Mouse (Mus musculus) hematopoietic stem cell, adult 5-6 weeks (primary cell): ENCODE measurements around the gene Rcan2. TPM values are rescaled to one million over a fixed set of nuclear protein-coding genes. Genes with fewer than 3 reads are reported as not detected.
"Not testable (repeated sequence)": the region's sequence is repeated elsewhere in the genome, so short reads cannot be mapped to it uniquely, and the experiment has no call there.

ENCODE experiments used
- ATAC-seq, 2 experiments: fragments of 125-278 bp in 1 of 2; replicated peaks in 1 of 2; 2 replicates each; pipeline ENCODE4 v1.8.0; 2016 to 2017; ENCODE audit warnings: inconsistent platforms in 2 of 2, mild to moderate bottlenecking in 2 of 2, moderate number of reproducible peaks in 2 of 2, low read depth in 1 of 2, moderate TSS enrichment in 1 of 2; ENCODE audit not compliant: low FRiP score in 2 of 2, poor library complexity in 2 of 2, severe bottlenecking in 2 of 2, insufficient read depth in 1 of 2, low TSS enrichment in 1 of 2
- total RNA-seq: library from RNA; stranded (forward); fragments of 172-1452, 232-1000 nt; gene quantifications from 2 replicates; pipeline ENCODE4 v1.2.3, GENCODE M21; 2017

The Rcan2 gene
- total RNA-seq, 1 experiment from 2014 or later, result not detected

DNA sequence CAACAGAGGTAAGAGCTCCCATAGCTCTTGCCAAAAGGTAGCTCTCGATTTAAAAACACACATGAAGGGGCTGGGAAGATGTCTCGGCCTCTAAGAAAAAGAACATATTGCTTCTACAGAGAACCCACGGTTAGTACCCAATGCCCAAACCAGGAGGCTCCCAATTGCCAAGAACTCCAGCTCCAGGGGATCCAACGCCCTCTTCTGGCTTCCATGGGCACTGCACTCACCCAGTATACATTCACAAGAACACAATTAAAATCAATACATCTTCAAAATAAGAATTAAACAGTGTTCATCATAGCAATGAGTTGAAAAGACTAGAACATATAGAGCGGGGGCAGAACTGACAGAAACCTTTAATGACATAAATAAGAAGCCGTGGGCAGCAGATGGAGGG is 17.2 kb downstream of the Rcan2 start:
- no peak for ATAC-seq

DNA sequence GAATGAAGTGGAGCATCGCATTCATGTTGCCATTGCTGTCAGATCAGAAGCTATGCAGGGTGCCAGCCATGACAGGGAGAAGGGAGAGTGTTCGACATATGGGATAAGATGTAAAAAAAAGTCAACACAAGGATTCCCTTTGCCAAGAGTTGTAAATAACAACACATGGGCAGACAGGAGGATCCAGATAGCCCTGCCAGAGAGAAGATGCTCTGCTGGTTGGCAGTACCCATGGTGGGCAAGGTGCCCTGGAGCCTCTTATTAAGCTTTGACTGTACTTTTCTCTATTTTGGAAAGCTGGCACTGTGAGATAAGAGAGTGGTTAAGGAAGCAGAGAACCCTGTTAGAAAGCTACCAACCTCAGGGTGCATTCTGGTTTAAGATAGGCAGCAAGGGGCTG is 19.8 kb downstream of the Rcan2 start:
- ATAC-seq, result no peak

DNA sequence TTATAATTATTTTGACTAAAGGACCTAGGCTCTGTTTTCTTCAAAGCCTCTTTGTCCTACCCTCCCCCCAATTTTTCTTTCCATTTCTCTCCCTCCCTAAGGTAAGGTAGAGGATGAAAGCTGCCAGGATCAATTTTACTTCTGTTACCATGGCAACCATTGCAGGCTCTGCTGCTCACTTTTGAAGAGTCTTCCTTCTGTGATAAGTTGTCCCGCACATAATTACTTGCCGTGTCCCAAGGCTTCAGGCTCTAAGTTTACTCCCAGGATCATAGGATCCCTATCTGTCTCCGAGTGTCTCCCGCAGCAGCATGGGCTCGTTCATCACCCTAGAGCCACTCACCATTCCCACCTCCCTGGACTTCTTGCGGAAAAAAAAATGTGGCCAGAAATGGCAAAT is 21.1 kb downstream of the Rcan2 start:
- ATAC-seq, result no peak

DNA sequence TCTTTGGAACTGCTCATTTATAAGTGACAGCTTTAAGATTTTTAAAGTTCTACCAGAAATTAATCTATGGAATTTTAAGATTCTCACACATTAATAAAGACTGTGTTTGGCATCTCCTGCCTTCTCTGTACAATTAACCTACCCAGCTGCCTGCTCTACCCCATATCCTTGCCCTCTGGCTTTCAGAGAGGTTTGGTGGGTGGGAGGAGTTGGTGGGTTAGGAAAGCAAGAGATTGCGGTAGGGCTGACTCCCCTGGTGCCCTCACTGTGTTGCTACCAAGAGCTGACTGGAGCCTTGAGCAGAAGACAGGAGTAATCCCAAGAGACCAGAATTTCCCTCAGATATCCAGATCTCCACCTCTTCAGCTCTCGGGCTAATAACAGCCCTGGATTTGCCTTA is 21.5 kb downstream of the Rcan2 start:
- no peak for ATAC-seq

- no peak for ATAC-seq
Observed at GRCm38 (mm10) chr17:43824781-43825410, 23.7 kb downstream of the Rcan2 start.

GRCm38 (mm10) chr17:43825411-43825785 is 24.2 kb downstream of the Rcan2 start:
- not testable (repeated sequence) for ATAC-seq

- no peak for ATAC-seq
Observed at GRCm38 (mm10) chr17:43827261-43827660, 26.1 kb downstream of the Rcan2 start.

DNA sequence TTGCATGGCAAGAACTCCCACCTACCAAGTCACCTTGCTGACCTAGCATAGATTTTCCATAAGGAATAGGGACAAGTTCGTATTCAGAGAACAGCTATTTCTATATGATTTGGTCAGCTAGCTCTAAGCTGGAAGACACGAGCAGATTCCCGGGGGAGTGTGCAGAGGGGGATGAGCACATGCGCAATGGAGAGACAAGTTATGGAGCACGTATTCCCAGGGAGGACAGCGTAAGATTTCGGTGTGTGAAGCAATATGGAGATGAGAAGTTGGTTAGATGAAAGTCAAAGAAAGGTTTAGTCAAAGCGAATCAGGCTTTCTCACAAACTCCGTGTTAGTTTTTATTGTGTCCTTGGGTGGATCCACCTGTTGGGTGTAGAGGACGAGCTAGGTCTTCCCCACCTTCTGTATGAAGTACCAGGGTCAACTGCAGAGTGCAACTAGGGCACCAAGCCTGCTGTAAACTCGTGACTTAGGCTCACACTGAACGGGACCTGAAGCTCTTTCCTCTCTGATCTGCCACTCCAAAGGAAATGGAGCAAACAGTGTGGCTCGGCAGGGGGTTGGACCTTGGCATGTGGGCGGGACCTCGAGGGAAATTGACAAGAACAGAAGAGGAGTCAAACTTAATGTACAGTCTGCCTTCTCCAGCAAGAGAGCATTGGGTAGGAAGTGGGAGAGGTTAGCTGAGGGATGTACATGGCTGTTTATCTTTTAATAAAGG is 31.4 kb downstream of the Rcan2 start:
- ATAC-seq, result no peak

- no peak for ATAC-seq
Observed at GRCm38 (mm10) chr17:43840208-43840607, 39.1 kb downstream of the Rcan2 start.

DNA sequence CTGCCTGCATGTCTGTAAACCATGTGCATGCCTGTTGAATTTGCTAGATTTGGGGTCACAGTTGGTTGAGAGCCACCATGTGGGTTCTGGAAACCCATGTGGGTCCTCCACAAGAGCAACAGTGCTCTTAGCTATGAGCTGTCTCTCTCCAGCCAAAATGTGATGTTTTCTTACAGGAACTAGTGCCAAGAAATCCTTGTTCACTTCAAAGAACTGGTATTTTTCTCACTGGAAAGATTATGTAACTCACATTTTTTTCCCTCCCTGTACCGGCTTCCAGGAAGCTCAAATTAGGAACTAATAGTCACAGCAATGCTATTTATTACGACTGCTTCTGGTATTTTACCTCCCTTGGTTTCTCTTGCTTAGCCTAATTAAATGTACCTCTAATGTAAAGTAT is 45.6 kb downstream of the Rcan2 start:
- ATAC-seq, result no peak

DNA sequence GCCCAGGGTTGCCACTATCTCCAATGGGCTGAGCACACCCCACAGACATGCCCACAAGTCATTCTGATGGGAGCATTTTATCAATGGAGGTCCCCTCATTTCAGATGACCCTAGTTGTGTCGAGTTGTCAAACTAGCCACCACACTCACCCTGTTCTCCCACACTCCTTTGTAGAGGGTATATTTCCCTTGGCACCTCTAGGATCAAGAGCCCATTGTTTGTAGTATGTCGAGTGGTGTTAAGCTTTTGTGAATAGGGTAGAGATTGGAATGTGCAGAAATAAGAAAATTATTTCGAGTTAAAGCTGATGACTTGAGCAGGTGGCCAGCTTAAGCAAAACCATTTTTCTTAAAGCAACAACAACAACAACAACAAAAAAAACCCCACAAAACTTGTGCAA is 47.8 kb downstream of the Rcan2 start:
- no peak for ATAC-seq

DNA sequence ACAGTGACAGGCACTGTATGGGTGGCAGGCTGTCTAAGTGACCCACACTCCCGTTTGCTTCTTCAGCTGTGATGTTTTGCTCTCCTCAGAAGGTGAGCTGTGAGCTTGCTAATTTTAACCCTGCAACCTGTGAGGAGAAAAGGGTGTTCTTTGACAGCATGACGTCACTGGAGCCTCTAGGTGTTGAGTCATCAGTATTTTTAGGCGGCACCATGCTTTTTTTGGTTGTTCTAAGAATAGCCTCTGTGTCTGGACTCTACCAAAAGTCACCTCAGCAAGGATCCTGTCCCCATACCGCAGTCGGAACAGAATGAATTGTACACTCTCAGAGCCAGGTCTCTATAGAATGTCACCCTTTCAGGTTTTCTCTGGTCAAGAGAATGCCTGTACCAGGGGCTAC is 54.0 kb downstream of the Rcan2 start:
- ATAC-seq, result no peak

DNA sequence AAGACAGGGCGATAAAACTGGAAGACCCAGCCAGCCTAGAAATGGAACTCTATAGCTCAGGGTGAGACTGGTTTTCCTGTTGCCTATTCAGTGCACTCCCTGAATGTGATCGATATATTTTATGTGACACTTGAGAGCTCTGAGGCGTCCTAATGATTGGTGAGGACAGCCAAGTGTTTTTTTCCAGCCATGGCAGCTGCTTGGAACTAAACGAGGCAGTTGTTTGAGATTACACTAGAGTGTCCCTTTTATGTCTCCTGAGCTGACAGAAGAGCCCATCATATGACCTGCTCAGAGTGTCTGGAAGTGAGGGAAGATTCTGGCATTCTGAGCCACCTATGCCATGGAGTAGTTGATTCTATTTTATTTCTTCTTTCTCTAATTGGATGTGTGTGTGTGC is 54.9 kb downstream of the Rcan2 start:
- ATAC-seq, result no peak

DNA sequence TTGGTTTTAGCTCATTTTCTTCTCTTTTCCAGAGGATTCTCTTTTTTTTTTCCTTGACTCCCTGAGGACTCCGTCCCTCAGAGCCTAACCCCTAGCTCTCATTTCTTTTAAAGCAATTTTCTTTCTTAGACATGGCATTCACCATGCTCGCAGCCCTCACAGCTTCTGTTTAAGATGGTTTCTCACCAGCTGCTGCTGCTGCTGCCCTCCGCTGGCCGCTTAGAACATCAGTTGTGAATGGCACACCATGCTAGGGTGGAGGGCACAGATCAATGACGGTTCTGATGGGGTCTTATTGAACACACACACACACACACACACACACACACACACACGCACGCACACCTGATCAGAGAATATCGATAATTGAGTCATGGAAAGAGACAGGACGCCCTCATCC is 67.7 kb downstream of the Rcan2 start:
- no peak for ATAC-seq

DNA sequence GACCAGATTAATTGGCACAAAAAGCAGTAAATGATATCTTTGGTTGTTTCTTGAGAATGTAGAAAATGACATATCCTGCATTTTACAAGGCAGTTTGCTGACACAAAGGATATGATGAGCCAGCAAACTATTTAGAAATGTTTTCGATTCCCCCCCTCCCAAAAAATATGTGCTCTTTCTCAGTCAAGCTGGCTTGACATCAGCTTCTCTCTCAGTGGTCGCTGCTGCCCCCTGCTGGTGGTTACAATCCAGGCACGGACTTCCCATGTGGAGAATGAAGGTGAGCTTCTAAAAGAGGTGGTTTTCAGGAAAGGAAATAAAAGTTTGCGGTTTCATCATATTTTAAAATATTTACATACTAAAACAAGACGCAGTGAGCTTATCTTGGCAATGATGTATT is 68.5 kb downstream of the Rcan2 start:
- ATAC-seq, result 0 out of 4 replicates have a peak, but pooled peaks of 1 of the 2 experiments have one; percentile 37

- ATAC-seq, result no peak
Observed at GRCm38 (mm10) chr17:43874417-43874816, 73.3 kb downstream of the Rcan2 start.

DNA sequence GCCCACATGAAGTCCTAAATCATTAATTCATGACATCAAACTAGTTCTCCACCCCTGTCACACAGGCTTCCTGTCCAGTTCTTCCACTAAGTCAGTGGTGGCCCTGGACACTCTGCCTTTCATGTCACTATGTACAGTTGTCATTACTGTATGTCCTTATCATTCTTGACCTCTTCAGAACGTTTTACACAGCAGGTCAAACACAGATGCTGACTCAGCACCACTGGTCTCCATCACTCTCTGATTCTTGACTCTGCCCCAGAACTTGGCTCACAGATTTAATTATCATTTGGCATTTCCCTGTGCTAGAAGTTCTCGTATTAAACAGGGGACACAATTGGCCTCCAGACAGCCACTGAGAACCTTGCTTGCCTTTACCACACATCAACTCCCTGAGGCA is 76.3 kb downstream of the Rcan2 start:
- ATAC-seq, result no peak

DNA sequence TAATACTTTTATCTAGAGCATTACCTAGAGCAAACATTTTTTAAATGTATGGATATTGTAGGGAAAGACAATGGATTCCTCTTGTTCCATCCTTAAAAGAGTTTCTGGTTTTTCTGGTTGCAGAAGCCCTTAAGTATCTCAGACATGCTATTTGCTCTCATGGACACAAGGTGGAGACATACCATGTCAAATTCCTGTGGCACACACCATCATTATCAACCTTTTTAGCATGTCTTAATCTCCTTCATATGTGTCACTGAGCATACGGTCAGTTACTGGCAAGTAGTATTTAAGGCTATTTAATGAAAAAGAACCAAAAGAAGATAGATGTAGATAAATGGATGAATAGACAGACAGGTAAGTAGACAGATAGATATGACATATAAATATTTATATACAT is 81.9 kb downstream of the Rcan2 start:
- ATAC-seq, result peak in 1 of 2 experiments; percentile 60; a peak in 1 of 4 replicates

DNA sequence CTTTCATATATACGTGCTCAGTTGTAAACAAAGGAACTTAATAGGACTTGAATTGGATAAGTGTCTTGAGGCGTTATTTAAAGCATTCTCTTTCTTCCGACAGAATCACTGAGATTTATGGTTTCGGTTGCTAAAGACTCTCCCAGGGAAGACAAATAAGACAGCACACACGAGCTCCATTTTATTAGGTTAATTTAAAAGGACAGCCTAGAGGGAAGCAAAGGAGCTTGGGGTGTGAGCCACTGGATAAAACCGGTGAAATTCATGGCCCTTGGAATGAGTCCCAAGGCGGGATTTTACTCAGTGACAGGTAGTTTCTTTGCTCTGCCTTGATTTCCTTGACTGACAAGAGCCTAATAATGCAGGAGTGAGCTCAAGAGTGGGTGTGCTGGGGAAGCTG is 85.1 kb downstream of the Rcan2 start:
- no peak for ATAC-seq
